Mouse (Mus musculus): ENCODE results near the gene Otog. TPM values are rescaled to one million over a fixed set of nuclear protein-coding genes. Genes with fewer than 3 reads are reported as not detected.

Gene Otog
- total RNA-seq, 1 experiment from 2014 or later: 0.04 TPM

GRCm38 (mm10) chr7:46283681-46284080, 42.9 kb downstream of the Otog start:
- peak; percentile 83 for DNase-seq

GRCm38 (mm10) chr7:46285161-46285839, 44.5 kb downstream of the Otog start:
- DNase-seq: no peak

GRCm38 (mm10) chr7:46286391-46286790, 45.6 kb downstream of the Otog start:
- DNase-seq: no peak

DNA sequence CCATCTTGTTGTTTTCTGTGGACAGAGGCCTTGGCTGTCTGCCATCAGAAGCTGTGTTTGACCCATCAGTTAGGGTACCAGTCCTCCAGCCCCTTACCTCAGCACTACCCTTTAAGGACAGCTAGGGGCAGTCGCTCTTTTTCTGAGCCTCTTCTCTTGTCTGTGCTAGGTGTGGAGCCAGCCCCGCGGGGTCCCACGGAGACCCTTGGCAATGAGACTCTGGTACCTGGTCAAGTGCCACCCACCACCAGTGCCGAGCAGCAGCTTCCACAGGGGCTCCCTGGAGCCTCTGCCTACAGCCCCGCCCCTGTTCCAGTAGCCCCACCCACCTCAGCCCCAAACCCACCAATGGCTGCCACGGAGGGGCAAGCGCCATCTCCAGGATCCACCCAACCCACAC, 46.3 kb downstream of the Otog start:
- no peak for DNase-seq

GRCm38 (mm10) chr7:46296330-46296729, 55.5 kb downstream of the Otog start:
- no peak for DNase-seq

GRCm38 (mm10) chr7:46301031-46301632, 60.3 kb downstream of the Otog start:
- no peak for DNase-seq

GRCm38 (mm10) chr7:46313486-46313885, 72.7 kb downstream of the Otog start:
- peak; percentile 22 for DNase-seq

- DNase-seq: no peak
Measured at GRCm38 (mm10) chr7:46314220-46315009, 73.6 kb downstream of the Otog start.

GRCm38 (mm10) chr7:46315692-46316091, 74.9 kb downstream of the Otog start:
- no peak for DNase-seq

GRCm38 (mm10) chr7:46316948-46317347, 76.2 kb downstream of the Otog start:
- DNase-seq: no peak

- DNase-seq: peak; percentile 27
Measured at GRCm38 (mm10) chr7:46321242-46321641, 80.5 kb downstream of the Otog start.

- no peak for DNase-seq
Measured at GRCm38 (mm10) chr7:46327896-46328295, 87.1 kb downstream of the Otog start.

- DNase-seq: no peak
Measured at GRCm38 (mm10) chr7:46337397-46337796, 96.6 kb downstream of the Otog start.

- no peak for DNase-seq
Measured at GRCm38 (mm10) chr7:46339818-46340217, 99.0 kb downstream of the Otog start.

DNA sequence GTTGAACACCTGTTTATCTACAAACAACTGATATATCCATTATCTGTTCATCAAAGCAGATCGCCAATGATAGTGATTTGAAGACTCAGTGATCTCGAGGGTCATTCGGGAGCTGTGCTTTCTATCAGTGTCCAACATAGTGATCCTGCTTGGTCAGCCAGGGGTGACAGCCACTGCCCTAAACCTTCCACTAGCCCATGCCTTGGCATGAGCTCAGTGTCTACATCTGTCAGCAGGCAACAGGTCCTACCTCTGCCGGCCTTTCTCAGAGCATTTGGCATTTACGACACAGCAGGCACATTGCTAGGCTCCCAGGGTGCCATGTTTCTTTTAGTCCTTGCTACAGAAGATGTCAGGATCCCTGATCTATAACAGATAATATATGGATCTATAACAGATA, 99.5 kb downstream of the Otog start:
- no peak for DNase-seq

DNA sequence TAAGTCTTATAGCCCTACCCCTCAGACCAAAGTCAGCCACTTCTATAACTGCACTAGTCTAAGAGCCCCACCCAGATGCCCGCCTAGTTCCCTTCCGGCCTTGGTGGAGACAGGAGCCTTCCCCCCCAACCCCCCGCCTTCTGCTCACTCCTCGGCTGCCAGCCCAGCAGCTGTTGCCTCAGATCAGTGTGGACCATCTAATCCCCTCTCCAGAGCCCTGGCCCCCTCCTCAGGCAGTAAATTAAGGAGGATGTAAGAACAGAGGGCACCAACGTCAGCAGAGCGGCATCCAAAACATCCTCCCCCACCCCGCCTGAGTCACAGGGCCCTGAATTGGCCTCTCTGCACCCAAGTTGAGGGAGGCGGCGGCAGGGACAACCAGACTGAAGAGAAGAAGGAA, 100.7 kb downstream of the Otog start:
- no peak for DNase-seq

- no peak for DNase-seq
Measured at GRCm38 (mm10) chr7:46347692-46348091, 106.9 kb downstream of the Otog start.

DNA sequence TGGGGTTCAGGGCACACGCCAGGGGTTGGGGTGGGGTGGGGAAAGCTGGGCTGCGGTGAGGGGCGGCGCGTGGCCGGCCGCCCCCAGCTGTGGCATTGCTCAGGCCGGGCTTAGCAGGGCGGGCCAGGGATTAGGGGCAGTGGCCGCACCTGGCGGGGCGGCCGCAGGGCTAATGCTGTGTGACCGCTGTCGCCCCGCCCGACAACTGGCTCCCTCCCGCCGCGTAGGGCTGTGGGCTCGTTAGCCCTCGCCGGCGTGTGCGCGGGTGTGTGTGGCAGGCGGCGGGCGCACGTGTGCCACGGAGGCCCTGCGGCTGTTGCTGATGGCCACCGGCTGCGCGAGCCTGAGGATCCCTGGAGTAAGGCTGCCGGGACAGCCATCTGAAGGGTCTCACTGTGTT, 108.0 kb downstream of the Otog start:
- DNase-seq: no peak

DNA sequence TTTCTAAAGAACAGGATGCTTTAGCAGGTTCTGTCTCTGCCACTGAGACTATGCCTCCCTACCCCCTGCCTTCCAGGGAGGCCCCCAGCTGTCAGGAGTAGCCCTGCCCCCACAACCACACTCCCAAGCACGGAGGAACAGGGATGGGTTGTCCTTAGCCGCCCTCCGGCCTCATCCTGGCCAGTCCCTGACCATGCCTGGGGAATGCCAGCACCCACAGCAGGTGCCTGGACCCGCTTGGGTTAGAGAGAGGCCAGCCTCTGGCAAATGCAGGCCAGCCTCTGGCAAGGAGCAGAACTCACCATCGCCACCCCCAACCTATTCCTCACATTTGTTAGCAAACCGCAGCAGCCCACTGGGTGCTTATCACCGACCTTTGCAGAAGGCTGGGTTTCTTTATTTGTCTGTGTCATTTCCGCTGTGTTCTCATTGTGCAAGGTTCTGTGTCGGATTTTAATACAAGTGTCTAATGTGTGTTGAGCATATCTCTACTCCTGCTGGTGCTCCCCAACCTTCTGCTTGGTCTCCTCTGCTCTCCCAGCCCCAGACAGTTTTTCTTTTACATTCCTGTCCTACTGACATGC, 109.4 kb downstream of the Otog start:
- no peak for DNase-seq

- DNase-seq: no peak
Measured at GRCm38 (mm10) chr7:46352748-46353147, 112.0 kb downstream of the Otog start.

GRCm38 (mm10) chr7:46353216-46353615, 112.4 kb downstream of the Otog start:
- no peak for DNase-seq

DNA sequence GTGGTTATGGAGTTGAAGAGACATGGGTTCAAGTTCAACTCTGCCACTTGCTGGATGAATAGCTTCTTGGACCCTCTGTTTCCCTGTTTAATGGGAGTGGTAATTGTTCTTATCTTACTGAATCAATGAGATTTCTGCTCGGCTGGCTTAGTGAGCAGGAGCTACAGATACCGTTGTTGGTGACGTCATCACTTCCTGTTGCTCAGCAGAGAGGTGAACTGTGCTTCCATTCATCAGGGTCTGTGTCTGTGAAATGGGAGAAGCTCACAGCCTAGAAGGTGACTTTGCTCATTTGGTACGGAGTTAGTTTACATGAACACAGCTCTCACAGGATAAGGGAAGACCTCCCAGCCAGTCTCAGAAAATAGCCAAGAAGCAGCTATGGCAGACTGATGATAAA, 113.1 kb downstream of the Otog start:
- DNase-seq: no peak

Data from adrenal gland, postnatal 14 days (tissue).